Mouse (Mus musculus) embryonic fibroblast, embryonic 13.5 days (primary cell): ENCODE results near the gene Cdh8. TPM values are rescaled to one million over a fixed set of nuclear protein-coding genes. Genes with fewer than 3 reads are reported as not detected.
"Not testable (repeated sequence)": the region's sequence is repeated elsewhere in the genome, so short reads cannot be mapped to it uniquely, and the experiment has no call there.

ENCODE experiments used
- H3K27ac ChIP-seq: 2 replicates; pipeline ENCODE4 v1.5.1; 2012; ENCODE audit warnings: low read length, control low read depth, inconsistent platforms; ENCODE audit not compliant: insufficient read depth
- H3K4me1 ChIP-seq: 2 replicates; pipeline ENCODE4 v1.6.1; 2011; ENCODE audit warnings: low read length; ENCODE audit not compliant: control insufficient read depth, insufficient read depth
- H3K4me3 ChIP-seq: 2 replicates; pipeline ENCODE4 v1.5.1; 2011; ENCODE audit warnings: mild to moderate bottlenecking, control low read depth, low read length; ENCODE audit not compliant: insufficient read depth
- CTCF ChIP-seq: IDR thresholded peaks from 2 replicates; pipeline ENCODE4 v1.5.1; 2011; ENCODE audit warnings: mild to moderate bottlenecking, control low read depth, low read length, moderate library complexity, borderline replicate concordance; ENCODE audit not compliant: insufficient read depth
- POLR2A ChIP-seq: IDR thresholded peaks from 2 replicates; pipeline ENCODE4 v1.6.1; 2011; ENCODE audit warnings: low read depth, mild to moderate bottlenecking, control low read depth, low read length, moderate library complexity
- polyA plus RNA-seq: library from polyadenylated mRNA; stranded (reverse); fragments of >200 nt; gene quantifications from 2 replicates; pipeline ENCODE4 v1.2.4, GENCODE M21; 2011; ENCODE audit warnings: low read depth; ENCODE audit not compliant: missing spikeins, insufficient read length

The Cdh8 gene
- polyA plus RNA-seq, 1 experiment, result 2.8 TPM

GRCm38 (mm10) chr8:99280375-99280774, 135.9 kb downstream of the Cdh8 start:
- no peaks in the 10 kb centered on the region for H3K4me1 ChIP-seq

GRCm38 (mm10) chr8:99267133-99267532, 149.1 kb downstream of the Cdh8 start:
- no peak overlapping the region for H3K27ac ChIP-seq
- H3K4me3 ChIP-seq, result no peak overlapping the region
- no peaks in the 10 kb centered on the region for H3K4me1 ChIP-seq
- no peak for TF ChIP-seq CTCF
- no peak for TF ChIP-seq POLR2A

More at GRCm38 (mm10) chr8:99280375-99280774, 135.9 kb downstream of the Cdh8 start:
- no peak overlapping the region for H3K27ac ChIP-seq
- TF ChIP-seq CTCF (no peak), POLR2A (no peak)
- H3K4me3 ChIP-seq, result no peak overlapping the region

- no peaks in the 10 kb centered on the region for H3K4me1 ChIP-seq
- no peak for TF ChIP-seq POLR2A
- no peak for TF ChIP-seq CTCF
- H3K4me3 ChIP-seq, result no peak overlapping the region
- no peak overlapping the region for H3K27ac ChIP-seq
Measured at GRCm38 (mm10) chr8:99234372-99234771, 181.9 kb downstream of the Cdh8 start.

GRCm38 (mm10) chr8:99223697-99224096, 192.6 kb downstream of the Cdh8 start:
- H3K27ac ChIP-seq, result no peak overlapping the region
- no peak for TF ChIP-seq CTCF
- no peak for TF ChIP-seq POLR2A
- H3K4me3 ChIP-seq, result no peak overlapping the region
- no peaks in the 10 kb centered on the region for H3K4me1 ChIP-seq

GRCm38 (mm10) chr8:99205194-99205593, 211.1 kb downstream of the Cdh8 start:
- H3K4me3 ChIP-seq, result no peak overlapping the region
- TF ChIP-seq POLR2A (no peak), CTCF (no peak)
- H3K4me1 ChIP-seq, result no peaks in the 10 kb centered on the region
- no peak overlapping the region for H3K27ac ChIP-seq

GRCm38 (mm10) chr8:99190643-99191042, 225.6 kb downstream of the Cdh8 start:
- TF ChIP-seq CTCF (no peak), POLR2A (no peak)
- no peak overlapping the region for H3K4me3 ChIP-seq
- no peaks in the 10 kb centered on the region for H3K4me1 ChIP-seq
- no peak overlapping the region for H3K27ac ChIP-seq

GRCm38 (mm10) chr8:99186879-99187278, 229.4 kb downstream of the Cdh8 start:
- no peak for TF ChIP-seq POLR2A
- TF ChIP-seq CTCF, result no peak

GRCm38 (mm10) chr8:99184186-99184585, 232.1 kb downstream of the Cdh8 start:
- TF ChIP-seq POLR2A, result no peak
- no peak for TF ChIP-seq CTCF
- no peaks in the 10 kb centered on the region for H3K4me1 ChIP-seq
- no peak overlapping the region for H3K27ac ChIP-seq

More at GRCm38 (mm10) chr8:99186879-99187278, 229.4 kb downstream of the Cdh8 start:
- Histone ChIP-seq H3K4me1 (no peaks in the 10 kb centered on the region), H3K27ac (no peak overlapping the region), H3K4me3 (no peak overlapping the region)

GRCm38 (mm10) chr8:99166966-99167365, 249.3 kb downstream of the Cdh8 start:
- TF ChIP-seq POLR2A, result no peak
- TF ChIP-seq CTCF, result no peak
- no peak overlapping the region for H3K4me3 ChIP-seq
- H3K27ac ChIP-seq, result no peak overlapping the region
- H3K4me1 ChIP-seq, result no peaks in the 10 kb centered on the region

More at GRCm38 (mm10) chr8:99184186-99184585, 232.1 kb downstream of the Cdh8 start:
- no peak overlapping the region for H3K4me3 ChIP-seq

- H3K4me3 ChIP-seq, result no peak overlapping the region
- H3K4me1 ChIP-seq, result no peaks in the 10 kb centered on the region
- no peak overlapping the region for H3K27ac ChIP-seq
- TF ChIP-seq POLR2A (no peak), CTCF (no peak)
Measured at GRCm38 (mm10) chr8:99161633-99162032, 254.6 kb downstream of the Cdh8 start.

GRCm38 (mm10) chr8:99145436-99145835, 270.8 kb downstream of the Cdh8 start:
- TF ChIP-seq CTCF (no peak), POLR2A (no peak)
- Histone ChIP-seq H3K4me1 (no peaks in the 10 kb centered on the region), H3K4me3 (no peak overlapping the region), H3K27ac (no peak overlapping the region)

GRCm38 (mm10) chr8:99144761-99145160, 271.5 kb downstream of the Cdh8 start:
- not testable (repeated sequence) for H3K27ac ChIP-seq, H3K4me1 ChIP-seq, H3K4me3 ChIP-seq
